Mouse (Mus musculus): Measurements from ENCODE around the gene Ptafr.

The Ptafr gene

DNA sequence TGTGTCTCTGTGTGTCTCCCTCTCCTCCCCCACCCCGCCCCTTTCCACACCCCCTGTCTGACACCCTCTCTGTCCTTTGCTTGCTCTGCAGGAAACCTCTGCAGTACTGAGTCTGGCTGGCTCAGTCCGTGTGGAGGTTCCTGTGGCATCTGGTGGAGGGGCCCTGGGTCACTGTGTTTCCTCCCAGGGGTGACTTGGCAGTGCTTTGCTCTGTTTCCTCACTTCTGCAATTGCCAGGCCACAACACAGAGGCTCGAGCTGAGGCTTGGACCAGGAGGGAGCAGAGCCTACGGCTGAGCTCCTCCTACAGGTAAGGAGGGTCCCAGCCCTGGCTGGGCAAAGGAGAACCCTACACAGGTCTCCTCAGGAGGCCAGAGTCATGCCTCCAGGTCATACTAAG is at the start of gene Ptafr:
Ptafr (plus strand) TSS at position 103 of the 400 bp plus-strand sequence.
- peak; percentile 93 for DNase-seq (ENCODE audit: low read depth)

DNA sequence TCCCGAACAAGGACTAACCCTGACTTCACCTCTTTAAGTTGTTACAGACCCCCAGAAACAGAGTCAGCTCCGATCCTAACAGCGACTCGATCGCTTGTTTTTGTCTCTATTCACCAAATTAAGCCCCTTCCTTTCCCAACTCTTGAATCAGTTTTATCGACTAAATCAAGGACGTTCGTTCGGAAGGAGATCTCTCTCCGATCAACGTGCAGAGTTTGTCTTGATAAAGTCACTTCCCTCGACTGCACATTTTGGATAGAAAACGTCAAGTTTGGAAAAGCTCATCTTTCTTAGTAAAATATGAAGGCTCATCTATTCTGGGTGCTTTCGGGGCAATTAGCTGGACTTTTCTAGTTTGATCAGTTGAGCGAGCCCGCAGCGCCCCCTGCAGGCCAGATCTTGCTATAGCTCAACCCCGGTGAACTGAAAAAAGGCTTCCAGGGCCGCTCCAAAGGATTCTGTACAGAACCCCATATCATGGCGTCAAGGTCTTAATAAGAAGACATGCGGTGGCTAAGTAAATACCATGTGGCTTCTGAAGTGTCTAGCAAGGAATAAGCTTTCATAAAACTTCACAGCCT is 49.2 kb upstream of the Ptafr start:
- DNase-seq (ENCODE audit: low read depth): peak; percentile 92

DNA sequence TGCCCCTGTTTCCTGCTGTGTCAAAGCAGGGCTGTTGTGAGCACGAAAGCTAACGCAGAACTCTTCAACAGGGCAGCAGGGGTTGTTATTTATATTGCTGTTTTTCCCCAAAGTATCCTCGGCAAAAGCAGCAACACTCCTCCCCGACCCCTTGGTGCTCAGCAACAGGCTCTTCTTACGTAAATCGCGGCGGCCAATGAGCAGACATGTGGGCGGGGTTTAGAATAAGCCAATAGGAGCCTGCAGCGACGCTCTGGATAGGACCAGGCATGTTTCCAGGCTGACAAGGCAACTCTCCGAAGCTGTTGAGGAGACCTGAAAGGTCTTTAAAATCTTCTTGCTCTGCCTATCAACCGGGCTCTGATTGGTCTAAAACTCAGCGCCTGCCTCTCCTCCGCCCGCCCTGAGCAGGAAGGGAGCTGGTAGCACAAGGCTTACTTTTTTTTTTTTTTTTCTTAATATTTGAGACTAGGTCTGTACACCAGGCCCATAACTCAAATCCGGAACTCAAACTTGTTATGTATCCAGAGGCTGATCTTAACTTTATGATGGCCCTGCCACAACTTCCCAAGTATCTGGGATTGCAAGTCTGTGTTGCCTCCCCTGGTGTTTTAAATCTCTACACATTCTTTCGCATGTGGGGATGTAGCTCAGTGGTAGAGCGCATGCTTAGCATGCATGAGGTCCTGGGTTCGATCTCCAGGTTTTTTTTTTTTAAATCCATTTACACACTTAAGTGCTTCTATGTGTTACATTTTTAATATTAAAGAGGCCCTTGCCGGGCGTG is 48.3 kb upstream of the Ptafr start:
- peak; percentile 100 for DNase-seq (ENCODE audit: low read depth)

DNA sequence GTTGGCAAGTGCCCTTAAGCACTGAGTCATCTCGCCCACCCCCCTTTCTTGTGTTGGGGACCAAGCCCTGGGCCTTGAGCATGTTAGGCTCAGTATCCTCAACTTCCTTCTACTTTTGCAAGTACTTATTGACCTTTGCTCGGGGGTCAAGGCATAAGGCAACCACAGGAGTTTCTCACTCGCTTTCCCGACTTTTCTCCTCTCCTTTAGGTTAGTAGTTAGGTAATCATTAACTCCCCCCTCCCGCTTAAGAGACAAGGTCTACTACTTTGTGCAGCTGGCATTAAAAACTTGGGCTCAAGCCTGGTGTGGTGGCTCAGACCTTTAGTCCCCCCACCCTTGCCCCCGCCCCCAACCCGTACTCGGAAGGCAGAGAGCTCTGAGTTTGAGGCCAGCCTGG is 45.8 kb upstream of the Ptafr start:
- no peak for DNase-seq (ENCODE audit: low read depth)

DNA sequence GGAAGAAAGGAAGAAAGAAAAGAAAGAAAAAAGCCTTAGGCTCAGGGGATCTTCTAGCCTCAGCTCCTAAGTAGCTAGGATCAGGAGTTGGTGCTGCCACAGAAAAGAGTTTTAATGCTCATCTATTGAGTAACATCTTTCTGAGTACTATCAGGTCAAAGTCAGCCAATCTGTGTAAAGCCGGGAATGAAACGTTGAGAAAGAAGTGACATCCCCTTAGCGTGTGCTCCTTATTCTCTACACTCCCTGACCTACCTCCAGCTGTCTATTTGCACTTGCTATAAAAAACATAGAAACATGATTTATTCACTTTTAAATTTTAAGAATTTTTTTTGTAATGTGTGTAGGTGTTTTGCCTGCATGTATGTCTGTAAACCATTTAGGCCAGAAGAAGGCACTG is 44.7 kb upstream of the Ptafr start:
- DNase-seq (ENCODE audit: low read depth): no peak

DNA sequence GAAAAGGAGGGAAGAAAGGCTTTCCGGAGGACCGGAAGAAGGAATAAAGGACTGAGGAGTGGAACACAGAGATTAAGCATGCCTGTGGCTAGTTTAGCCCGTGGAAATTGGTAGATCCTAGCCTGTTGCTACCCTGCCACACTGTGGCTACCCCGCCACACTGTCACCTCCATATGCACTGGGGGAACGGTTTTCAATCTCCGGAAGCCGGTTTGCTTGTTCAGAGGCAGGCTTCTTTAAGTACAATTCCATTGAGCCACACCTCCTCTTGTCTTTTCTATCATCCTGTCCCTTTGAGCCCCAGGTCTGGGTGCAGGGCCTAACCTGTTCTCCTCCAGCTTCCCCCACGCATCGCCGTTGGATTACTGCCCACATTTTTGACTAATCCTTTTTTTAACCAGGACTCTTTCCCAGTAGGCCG is 39.5 kb upstream of the Ptafr start:
- DNase-seq (ENCODE audit: low read depth): no peak

DNA sequence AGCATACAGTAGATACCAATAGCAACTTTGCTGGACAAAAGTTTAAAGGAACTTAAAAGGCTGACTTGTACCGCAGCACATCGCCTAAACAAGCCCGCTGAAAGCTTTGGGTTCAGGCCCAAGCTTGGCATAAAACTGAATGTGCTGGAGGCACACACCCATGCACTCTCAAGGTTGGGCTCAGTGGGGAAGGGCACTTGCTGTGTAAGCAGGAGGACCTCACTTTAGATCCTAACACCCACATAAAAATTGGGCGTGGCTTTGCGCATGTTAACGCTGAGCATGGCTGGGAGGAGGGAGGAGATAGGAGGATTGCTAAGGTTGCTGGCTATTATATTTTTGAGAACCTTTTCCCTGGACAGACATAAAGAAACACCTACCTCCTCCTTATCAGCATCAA is 39.1 kb upstream of the Ptafr start:
- no peak for DNase-seq (ENCODE audit: low read depth)

DNA sequence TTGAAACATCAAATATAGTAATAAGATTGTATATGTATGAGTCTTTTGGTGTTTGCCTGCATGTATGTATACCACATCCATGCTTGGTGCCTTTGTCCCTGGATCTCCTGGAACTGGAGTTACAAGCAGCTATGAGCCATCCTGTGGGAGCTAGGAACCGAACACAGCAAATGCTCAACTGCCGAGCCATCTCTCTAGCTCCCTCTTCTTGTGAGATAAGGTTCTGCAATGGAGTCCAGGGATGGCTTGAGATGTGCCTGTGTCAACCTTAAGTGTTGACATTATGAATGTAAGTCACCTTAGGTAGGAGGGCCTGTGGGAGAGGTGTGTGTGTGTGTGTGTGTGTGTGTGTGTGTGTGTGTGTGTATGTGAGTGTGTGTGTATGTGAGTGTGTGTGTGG is 37.2 kb upstream of the Ptafr start:
- DNase-seq (ENCODE audit: low read depth): peak; percentile 73

DNA sequence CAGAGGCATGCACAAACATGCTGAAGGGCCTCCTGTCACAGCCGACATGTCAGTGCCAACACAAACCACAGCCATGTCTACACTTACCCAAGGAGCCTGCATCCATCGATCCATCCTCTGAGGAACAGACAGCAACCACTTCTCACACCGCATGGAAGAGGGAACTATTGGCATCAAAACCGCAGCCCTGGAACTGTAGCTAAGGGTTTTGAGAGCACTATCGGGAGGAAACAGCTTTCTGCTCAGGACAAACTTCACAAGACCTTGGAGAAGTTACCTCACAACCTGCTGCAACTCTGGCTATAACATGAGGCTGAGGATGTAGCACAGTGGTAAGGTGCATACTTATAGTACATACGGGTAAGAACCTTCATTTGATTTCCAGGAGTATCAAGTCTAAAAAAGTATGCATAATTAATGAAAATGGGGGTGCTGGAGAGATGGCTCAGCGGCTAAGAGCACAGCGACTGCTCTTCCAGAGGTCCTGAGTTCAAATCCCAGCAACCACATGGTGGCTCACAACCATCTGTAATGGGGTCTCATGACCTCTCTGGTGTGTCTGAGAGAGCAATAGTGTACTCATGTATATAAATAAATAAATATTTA is 35.8 kb upstream of the Ptafr start:
- peak; percentile 64 for DNase-seq (ENCODE audit: low read depth)

DNA sequence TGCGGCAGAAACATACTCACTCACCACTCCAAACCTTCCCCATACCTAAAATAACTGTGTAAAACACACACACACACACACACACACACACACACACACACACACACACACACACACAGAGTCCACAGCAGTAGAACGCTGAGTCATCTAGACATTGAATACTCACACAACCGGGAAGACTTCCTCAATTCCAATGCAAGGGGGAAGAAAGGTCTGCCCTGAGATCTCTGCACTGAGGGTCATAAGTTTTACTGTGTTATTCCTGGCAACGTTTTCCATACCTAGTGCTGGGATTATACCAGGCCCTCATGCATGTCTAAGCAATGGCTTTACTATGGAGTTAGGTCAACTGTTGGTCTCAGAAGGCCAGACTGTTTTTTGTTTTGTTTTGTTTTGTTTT is 34.5 kb upstream of the Ptafr start:
- DNase-seq (ENCODE audit: low read depth): peak; percentile 84

DNA sequence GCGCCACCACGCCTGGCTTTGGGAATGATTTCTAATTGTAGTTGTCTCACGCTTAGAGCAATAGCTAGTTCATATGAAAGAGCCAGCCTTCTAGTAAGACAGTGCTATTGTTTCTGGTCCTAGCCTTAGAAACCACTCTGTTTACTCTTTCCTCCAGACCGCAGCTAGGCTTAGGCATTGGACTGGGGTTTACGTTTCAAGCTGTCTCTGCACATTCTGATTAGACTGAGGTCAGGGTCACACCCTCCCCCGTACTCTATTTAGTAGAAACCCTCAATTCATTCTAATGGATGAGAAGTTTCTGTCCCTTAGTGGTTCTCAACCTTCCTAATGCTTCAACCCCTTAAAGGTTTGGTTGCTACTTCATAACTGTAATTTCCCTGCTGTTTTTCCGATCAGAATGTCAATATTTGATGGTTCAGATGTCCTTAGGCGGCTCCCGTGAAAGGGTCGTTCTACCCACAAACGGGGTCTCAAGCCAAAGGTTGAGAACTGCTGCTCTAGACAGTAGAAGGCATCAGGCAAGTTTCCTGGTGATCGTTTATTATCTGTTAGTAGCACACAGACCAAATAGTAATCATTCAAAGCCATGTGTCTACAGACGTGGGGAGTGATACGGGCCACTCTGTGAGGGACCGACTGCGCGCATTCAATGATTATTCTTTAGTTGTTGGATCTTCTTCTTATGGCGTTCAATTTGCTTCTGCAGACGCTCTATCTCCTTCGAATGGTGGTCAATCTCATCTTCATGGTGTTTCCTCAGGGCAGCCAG is 33.6 kb upstream of the Ptafr start:
- DNase-seq (ENCODE audit: low read depth): no peak

DNA sequence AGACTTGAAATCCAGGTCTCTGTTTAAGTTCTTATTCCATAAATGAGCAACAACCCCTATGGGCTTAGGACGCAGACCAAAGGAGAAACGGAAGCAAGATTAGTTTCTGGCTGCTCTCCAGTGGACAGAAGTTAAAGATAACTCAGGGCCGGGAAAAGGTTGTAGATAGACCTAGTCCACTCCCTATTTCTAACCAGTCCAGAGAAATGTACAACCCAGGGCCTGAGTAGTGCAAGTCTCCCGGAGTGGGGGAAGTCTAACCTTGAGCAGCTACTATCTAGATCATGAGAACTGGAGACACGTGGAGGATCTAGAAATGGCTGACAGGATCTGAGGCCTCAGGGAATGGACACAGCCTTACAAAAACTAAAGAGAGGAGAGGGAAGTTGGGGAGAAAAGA is 31.4 kb upstream of the Ptafr start:
- DNase-seq (ENCODE audit: low read depth): peak; percentile 70

DNA sequence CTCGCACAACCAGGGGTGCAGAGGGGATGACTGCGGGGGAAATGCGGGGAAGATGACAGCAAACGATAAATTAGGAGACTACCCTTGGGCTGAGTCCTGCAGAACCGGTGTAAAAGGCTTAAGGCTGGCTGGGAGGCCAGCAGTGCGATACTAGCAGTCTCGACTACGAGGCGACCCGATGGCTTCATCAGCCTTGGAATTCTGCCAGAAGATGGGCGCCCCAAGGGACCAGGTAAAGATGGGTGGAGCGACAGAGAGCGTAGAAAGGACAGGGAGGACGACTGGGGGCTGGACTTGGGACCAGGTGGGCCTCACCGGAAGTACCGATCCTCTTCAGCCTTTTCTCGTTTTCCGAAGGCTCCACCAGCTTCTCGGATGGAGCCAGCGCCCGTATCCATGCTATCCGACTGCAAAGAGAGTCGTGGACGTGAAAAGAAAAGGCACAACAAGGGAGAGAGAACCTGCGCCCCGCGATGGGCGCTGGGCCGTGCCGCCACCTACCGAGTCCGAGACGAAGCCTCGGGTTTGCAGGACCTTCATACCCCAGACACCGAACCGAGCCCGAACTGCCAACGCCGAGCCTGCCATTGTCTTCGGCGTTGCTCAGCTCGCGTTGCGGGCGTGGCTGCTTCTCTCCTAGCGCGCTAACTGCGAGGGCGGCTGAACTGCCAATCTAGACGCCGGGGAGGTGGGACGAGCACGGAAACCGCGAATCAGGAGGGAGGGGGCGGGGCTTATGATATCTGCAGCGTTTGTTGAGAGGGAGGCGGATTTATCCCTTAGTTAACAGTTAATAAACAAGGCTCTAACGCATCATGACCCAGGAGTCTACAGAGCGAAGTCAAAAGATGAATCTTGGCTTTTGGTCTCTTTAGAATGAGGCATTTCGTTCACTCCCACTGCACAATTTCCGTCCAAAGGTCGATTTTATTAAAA is 30.6 kb upstream of the Ptafr start, which contains the start of gene Atpif1:
Atpif1 (minus strand) TSS at position 679 of the 936 bp plus-strand sequence.
- DNase-seq (ENCODE audit: low read depth): peak; percentile 97

DNA sequence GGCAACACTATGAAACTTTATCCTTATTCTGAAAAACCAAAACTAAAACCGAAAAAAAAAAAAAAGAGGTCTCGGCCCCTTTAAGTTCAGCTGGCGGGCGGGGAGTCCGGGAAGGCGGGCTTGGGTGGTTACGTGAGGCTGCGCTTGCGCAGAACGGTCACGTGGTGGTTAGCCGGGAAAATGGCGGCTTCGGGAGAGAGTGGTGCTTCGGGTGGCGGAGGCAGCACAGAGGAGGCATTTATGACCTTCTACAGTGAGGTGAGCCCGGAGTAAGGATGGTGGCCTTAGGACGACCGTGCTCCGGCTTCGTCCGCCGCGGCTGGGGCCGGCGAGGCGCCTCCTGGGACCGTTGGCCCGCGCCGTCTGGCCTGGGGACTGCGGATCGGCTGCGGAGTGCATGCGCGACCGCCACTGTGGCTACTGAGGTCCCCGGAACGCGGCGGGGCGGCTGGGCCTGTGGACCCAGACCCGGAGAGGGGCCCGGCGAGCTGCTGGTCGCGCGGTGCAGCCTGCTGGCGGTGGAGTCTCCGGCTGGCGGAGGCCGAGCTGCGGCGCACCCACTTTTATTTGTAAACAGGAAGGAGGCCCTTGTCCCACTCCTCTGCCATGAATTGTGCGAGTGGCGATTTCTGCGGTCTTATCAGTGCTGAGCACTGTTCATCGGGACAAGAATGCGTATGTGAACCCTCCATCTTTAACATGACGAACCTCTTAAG is 28.3 kb upstream of the Ptafr start, which contains the start of gene Dnajc8:
Dnajc8 (plus strand) TSS at position 145 of the 716 bp plus-strand sequence.
- DNase-seq (ENCODE audit: low read depth): peak; percentile 93

DNA sequence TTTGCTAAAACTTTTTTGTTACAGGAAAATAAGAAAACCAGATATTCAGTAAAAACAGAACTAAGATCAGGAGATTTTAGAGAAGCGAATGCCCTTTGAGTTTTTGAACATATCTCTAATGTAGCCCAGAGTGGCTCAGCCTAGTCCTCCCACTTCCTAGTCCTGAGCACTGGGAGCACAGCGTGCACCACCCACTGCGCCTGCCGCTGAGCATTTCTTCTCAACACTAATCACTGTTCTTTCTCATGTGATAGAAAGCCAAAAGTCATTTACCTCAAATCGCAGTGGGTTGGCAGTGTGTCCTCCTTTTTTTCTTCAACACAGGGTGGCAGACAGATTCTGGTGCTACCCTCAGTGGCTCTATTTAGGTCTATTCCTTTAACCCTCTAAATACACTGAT is 24.4 kb upstream of the Ptafr start:
- DNase-seq (ENCODE audit: low read depth): no peak

DNA sequence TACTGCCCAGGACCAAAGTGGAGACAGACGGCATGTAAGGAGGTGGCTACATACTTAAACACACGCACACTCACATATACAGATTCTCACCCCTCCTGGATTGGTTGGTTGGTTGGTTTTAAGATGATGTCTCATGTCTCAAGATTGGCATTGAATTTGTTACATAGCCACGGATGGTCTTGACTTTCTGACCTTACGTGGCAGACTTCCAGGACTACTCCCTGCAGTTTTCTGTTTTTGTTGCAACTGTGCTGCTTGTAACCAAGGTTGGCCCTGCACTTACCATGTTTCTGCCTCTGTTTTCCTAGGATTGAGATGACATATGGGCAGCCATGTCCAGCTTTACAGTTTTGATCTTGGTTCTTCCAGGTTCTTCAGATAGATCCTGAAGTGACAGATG is 22.5 kb upstream of the Ptafr start:
- DNase-seq (ENCODE audit: low read depth): no peak

DNA sequence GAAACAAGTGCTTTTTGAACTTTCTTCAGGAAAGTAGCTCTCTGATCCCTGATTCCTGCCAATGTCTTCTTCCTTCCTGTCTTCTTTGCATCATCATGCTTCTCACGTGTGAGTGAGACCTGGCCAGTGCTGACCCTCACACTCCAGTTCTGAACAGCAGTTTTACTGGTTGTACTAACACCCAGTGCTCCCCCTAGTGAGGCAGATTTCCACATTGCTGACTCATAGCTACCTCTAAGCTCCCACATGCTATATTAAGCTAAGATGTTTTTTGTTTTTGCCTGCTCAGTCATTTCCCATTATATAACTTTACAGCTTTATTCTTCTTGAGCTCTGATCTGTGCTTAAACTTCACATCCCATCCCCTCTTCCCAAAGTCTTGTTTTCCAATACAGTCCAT is 21.1 kb upstream of the Ptafr start:
- peak; percentile 77 for DNase-seq (ENCODE audit: low read depth)

DNA sequence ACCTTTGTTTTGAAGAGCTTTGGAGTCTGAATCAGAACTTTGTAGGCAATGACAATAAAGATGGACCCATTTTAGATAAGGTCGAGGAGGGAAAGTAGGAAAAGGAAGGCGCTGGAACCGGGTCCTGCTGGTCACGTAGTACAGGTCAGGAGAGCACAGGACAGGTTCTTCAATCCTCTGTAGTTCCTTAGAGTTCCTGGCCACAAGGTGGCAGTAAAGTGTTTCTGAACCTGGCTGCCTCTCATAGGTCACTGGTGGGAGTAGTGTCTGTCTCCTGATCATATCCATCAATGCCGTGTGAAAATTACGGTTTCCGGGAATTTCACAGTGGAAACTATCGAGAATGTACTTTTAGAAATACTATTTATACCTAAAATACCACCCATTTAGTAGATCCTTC is 18.0 kb upstream of the Ptafr start:
- peak; percentile 81 for DNase-seq (ENCODE audit: low read depth)

DNA sequence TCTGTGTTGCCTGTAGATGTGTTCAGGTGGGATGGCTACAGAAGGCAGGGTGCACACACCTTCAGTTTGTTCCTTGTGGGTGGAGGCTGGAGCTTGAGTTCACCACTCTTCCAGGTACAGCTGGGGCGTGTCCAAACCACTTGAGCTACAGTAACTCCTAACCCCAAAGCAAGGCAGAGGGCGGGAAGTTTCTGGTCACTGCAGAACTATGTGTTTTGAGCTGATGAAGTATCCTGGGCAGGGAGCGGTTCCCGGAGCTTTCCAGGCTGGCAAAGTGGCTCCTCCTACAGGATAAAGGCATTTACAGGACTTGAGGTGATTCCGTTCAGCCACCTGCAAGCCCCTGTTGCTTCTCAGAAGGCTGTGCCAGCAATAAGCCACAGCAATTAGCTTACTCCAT is 9.6 kb upstream of the Ptafr start:
- no peak for DNase-seq (ENCODE audit: low read depth)

DNA sequence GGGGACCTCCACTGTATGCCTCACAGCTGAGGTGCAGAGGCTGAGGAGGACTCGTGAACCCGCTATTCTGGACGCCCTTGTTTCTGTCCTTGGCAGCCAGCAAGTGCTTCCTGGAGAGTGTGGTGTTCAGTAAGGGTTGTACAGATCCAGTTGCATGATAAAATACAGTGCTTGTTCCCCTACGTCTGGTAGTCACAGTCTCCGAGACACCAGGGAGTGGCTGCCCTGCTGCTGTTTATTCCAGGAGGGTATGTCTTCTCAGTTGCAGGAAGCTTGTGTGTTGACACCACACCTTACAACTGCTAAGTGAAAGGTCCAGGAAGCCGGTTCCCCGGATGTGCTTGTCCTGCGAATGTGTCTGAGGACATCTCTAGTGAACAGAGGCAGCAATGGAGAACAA is 9.2 kb upstream of the Ptafr start:
- DNase-seq (ENCODE audit: low read depth): peak; percentile 34

DNA sequence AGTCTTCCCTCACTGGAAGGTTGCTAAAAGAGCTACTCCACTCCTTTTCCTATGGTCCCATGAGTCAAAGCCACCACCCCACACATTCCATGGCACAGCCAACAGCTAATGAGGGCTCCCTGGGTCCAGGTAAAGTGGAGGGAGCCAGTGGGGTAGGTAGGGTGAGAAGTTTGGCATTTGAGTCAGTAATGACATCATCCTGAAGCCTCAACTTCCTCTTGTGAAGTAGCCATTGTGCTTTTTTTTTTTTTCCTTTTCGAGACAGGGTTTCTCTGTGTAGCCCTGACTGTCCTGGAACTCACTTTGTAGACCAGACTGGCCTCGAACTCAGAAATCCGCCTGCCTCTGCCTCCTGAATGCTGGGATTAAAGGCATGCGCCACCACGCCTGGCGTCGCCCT is 8.3 kb upstream of the Ptafr start:
- DNase-seq (ENCODE audit: low read depth): peak; percentile 45

Data from 416B (cell line).